Mouse (Mus musculus): ENCODE results near the gene Ccdc88c. TPM values are rescaled to one million over a fixed set of nuclear protein-coding genes. Genes with fewer than 3 reads are reported as not detected.

The Ccdc88c gene
- polyA plus RNA-seq, 1 experiment from 2014 or later: 22.6 TPM

- no peak overlapping the region for H3K4me3 ChIP-seq
- H3K27ac ChIP-seq: no peak overlapping the region
- peaks cover 99% of the 10 kb centered on the region for H3K36me3 ChIP-seq (replicated peaks)
- 90% methylated on average over 6 of the region's 6 CpGs for WGBS
- H3K27me3 ChIP-seq (ENCODE audit: poor library complexity, severe bottlenecking): no peaks in the 10 kb centered on the region
- no peaks in the 10 kb centered on the region for H3K9me3 ChIP-seq
- DNase-seq (ENCODE audit: extremely low spot score, low spot score): no peak
- H3K4me1 ChIP-seq: peaks cover 9% of the 10 kb centered on the region
Observed at GRCm38 (mm10) chr12:100948021-100948420, 80.8 kb downstream of the Ccdc88c start.

DNA sequence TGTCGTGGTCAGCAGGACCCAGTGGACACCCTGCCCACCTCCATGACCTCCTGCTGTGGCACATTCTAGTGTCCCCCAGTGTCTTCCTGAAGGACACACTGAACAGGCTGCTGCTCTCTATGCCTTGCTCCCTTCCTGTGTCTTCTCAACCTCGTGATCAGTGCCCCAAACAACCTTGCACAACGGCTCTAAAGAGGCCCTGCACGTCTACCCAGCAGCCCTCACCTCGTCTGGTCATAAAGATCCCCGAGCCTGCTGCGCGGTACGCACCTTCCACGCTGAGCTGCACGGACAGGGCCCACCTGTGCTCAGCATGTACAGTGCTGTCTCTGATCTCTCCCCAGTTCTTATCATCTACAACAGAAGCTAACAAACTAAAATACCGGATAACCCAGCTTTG lies 82.9 kb downstream of the Ccdc88c start:
- no peak overlapping the region for H3K4me3 ChIP-seq
- H3K9me3 ChIP-seq: no peaks in the 10 kb centered on the region
- peaks cover 99% of the 10 kb centered on the region for H3K36me3 ChIP-seq (replicated peaks)
- WGBS: 94% methylated on average over 12 of the region's 12 CpGs
- no peak overlapping the region for H3K27ac ChIP-seq
- H3K27me3 ChIP-seq (ENCODE audit: poor library complexity, severe bottlenecking): no peaks in the 10 kb centered on the region
- no peak for DNase-seq (ENCODE audit: extremely low spot score, low spot score)
- H3K4me1 ChIP-seq: no peaks in the 10 kb centered on the region

- Histone ChIP-seq H3K27ac (no peak overlapping the region), H3K36me3 (replicated peaks) (peaks cover 99% of the 10 kb centered on the region), H3K9me3 (no peaks in the 10 kb centered on the region), H3K4me1 (no peaks in the 10 kb centered on the region), H3K27me3 (ENCODE audit: poor library complexity, severe bottlenecking) (no peaks in the 10 kb centered on the region), H3K4me3 (no peak overlapping the region)
- DNase-seq (ENCODE audit: extremely low spot score, low spot score): no peak
- 96% methylated on average over 12 of the region's 12 CpGs for WGBS
Observed at GRCm38 (mm10) chr12:100945501-100945900, 83.4 kb downstream of the Ccdc88c start.

DNA sequence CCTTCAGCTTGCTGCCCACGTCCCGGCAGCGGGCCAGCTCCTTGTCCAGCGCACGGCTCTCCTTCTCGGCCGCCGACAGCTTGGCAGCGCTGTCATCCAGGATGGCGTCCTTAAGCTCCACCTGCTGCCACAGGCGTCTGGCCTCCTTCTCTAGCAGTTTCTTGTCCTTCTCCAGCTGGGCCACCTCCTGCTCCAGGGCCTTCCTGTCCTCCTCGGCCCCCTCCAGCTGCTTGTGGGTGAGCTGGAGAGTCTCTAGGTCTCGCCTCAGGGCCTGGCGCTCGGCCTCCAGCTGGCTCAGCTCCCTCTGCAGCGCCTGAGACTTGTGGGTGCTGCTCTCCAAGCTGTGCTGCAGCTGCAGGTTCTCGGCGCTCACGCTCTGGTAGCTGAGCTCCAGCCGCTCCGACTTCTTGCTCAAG lies 83.9 kb downstream of the Ccdc88c start:
- peaks cover 99% of the 10 kb centered on the region for H3K36me3 ChIP-seq (replicated peaks)
- DNase-seq (ENCODE audit: extremely low spot score, low spot score): no peak

GRCm38 (mm10) chr12:100943146-100943545 lies 85.7 kb downstream of the Ccdc88c start:
- 86% methylated on average over 4 of the region's 4 CpGs for WGBS
- Histone ChIP-seq H3K36me3 (replicated peaks) (peaks cover 99% of the 10 kb centered on the region), H3K4me1 (no peaks in the 10 kb centered on the region), H3K27me3 (ENCODE audit: poor library complexity, severe bottlenecking) (no peaks in the 10 kb centered on the region), H3K4me3 (no peak overlapping the region), H3K27ac (no peak overlapping the region), H3K9me3 (no peaks in the 10 kb centered on the region)
- DNase-seq (ENCODE audit: extremely low spot score, low spot score): no peak

More for the DNA sequence above, 83.9 kb downstream of the Ccdc88c start:
- Histone ChIP-seq H3K4me1 (no peaks in the 10 kb centered on the region), H3K4me3 (no peak overlapping the region), H3K9me3 (no peaks in the 10 kb centered on the region), H3K27ac (no peak overlapping the region), H3K27me3 (ENCODE audit: poor library complexity, severe bottlenecking) (no peaks in the 10 kb centered on the region)
- WGBS: 91% methylated on average over 21 of the region's 21 CpGs

DNA sequence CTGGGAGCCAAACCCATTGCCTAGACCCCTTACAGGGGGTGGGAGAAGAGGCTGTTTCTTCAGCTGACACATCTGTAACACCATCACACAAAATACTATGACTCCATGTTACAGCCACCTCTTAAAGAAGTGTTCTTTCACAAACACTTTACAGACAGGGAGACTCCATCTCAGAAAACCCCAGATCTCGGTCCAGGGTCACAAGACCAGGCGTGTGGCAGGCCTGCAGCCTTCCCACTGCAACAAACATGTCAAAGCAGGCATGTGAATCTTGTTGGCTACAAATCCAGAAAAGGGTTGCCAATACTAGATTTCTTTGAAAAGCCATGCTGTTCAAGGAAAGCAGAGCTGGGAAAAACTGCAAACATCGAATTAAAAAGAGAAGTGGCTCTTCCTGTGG lies 87.5 kb downstream of the Ccdc88c start:
- Histone ChIP-seq H3K27ac (no peak overlapping the region), H3K9me3 (no peaks in the 10 kb centered on the region), H3K27me3 (ENCODE audit: poor library complexity, severe bottlenecking) (no peaks in the 10 kb centered on the region), H3K36me3 (replicated peaks) (peaks cover 99% of the 10 kb centered on the region), H3K4me3 (no peak overlapping the region), H3K4me1 (peaks cover 10% of the 10 kb centered on the region)
- 93% methylated on average over 3 of the region's 3 CpGs for WGBS
- no peak for DNase-seq (ENCODE audit: extremely low spot score, low spot score)

DNA sequence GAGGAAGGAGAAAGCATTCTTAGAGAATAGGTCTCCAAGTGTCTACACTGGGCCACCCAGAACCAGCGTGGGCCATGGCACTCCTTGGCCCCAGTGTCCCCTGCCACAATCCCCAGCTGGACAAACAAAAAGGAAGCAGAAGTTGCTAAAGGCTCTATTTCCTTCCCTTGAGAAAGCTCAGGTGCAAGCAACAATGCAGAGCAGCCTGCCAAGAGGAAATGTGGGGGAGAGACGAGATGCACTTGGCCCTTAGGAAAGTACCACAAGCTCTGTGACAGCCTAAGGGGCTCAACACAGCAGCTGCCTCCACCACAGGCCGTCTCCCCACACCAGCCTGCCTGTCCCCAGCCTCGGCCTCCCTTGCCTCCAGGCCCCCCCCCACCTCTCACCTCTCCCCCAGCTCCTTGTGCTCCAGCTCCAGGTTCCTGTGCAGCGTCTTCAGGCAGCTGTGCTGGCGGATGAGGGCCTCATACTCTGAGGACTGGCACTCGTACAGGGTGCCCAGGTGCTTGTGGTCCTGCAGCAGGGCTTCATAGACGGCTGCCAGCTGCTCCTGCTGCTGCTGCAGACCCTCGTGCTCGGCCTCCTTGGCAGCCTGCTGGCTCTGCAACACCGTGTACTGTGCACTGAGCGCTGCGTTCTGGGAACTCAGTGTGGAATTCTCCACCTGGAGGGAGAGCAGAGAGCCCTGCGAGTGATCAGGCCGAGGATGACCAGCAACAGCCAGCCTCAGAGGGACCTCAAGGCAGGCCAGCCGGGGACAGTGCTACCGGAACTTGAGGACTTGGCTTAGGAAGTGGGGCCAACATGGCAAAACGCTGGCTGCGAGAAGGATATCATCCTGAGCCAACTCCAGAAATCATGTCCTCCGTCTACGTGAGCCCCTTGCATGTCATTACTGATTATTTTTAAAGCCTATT lies 91.2 kb downstream of the Ccdc88c start:
- peaks cover 10% of the 10 kb centered on the region for H3K4me1 ChIP-seq
- peaks cover 99% of the 10 kb centered on the region for H3K36me3 ChIP-seq (replicated peaks)
- H3K27me3 ChIP-seq (ENCODE audit: poor library complexity, severe bottlenecking): no peaks in the 10 kb centered on the region
- no peaks in the 10 kb centered on the region for H3K9me3 ChIP-seq
- H3K27ac ChIP-seq: 0 out of 2 replicates have a peak overlapping the region, but pooled peaks have one; percentile 2
- 84% methylated on average over 21 of the region's 21 CpGs for WGBS
- no peak overlapping the region for H3K4me3 ChIP-seq
- DNase-seq (ENCODE audit: extremely low spot score, low spot score): no peak

GRCm38 (mm10) chr12:100936737-100937136 lies 92.1 kb downstream of the Ccdc88c start:
- H3K4me1 ChIP-seq: peaks cover 10% of the 10 kb centered on the region
- no peak for DNase-seq (ENCODE audit: extremely low spot score, low spot score)
- WGBS: 90% methylated on average over 4 of the region's 4 CpGs
- H3K9me3 ChIP-seq: no peaks in the 10 kb centered on the region
- no peak overlapping the region for H3K27ac ChIP-seq
- no peaks in the 10 kb centered on the region for H3K27me3 ChIP-seq (ENCODE audit: poor library complexity, severe bottlenecking)
- H3K36me3 ChIP-seq (replicated peaks): peaks cover 100% of the 10 kb centered on the region
- no peak overlapping the region for H3K4me3 ChIP-seq

- Histone ChIP-seq H3K27me3 (ENCODE audit: poor library complexity, severe bottlenecking) (no peaks in the 10 kb centered on the region), H3K9me3 (no peaks in the 10 kb centered on the region), H3K36me3 (replicated peaks) (peaks cover 100% of the 10 kb centered on the region), H3K4me3 (no peak overlapping the region), H3K27ac (no peak overlapping the region), H3K4me1 (peaks cover 10% of the 10 kb centered on the region)
- WGBS: 29% methylated on average over 2 of the region's 2 CpGs
- DNase-seq (ENCODE audit: extremely low spot score, low spot score): peak; percentile 67
Observed at GRCm38 (mm10) chr12:100936116-100936515, 92.7 kb downstream of the Ccdc88c start.

GRCm38 (mm10) chr12:100934796-100935195 lies 94.1 kb downstream of the Ccdc88c start:
- H3K4me3 ChIP-seq: no peak overlapping the region
- no peaks in the 10 kb centered on the region for H3K27me3 ChIP-seq (ENCODE audit: poor library complexity, severe bottlenecking)
- H3K36me3 ChIP-seq (replicated peaks): peaks cover 100% of the 10 kb centered on the region
- WGBS: 92% methylated on average over 5 of the region's 5 CpGs
- no peaks in the 10 kb centered on the region for H3K9me3 ChIP-seq
- H3K4me1 ChIP-seq: peaks cover 10% of the 10 kb centered on the region
- no peak for DNase-seq (ENCODE audit: extremely low spot score, low spot score)
- no peak overlapping the region for H3K27ac ChIP-seq

- Histone ChIP-seq H3K9me3 (no peaks in the 10 kb centered on the region), H3K36me3 (replicated peaks) (peaks cover 100% of the 10 kb centered on the region), H3K4me3 (no peak overlapping the region), H3K27ac (no peak overlapping the region), H3K27me3 (ENCODE audit: poor library complexity, severe bottlenecking) (no peaks in the 10 kb centered on the region), H3K4me1 (no peaks in the 10 kb centered on the region)
- DNase-seq (ENCODE audit: extremely low spot score, low spot score): no peak
- WGBS: 96% methylated on average over 14 of the region's 14 CpGs
Observed at GRCm38 (mm10) chr12:100931653-100932052, 97.2 kb downstream of the Ccdc88c start.

GRCm38 (mm10) chr12:100928286-100928685 lies 100.6 kb downstream of the Ccdc88c start:
- DNase-seq (ENCODE audit: extremely low spot score, low spot score): no peak
- Histone ChIP-seq H3K27me3 (ENCODE audit: poor library complexity, severe bottlenecking) (no peaks in the 10 kb centered on the region), H3K4me3 (no peak overlapping the region), H3K4me1 (no peaks in the 10 kb centered on the region), H3K36me3 (replicated peaks) (peaks cover 97% of the 10 kb centered on the region), H3K9me3 (no peaks in the 10 kb centered on the region), H3K27ac (no peak overlapping the region)
- 95% methylated on average over 9 of the region's 9 CpGs for WGBS
